Mouse (Mus musculus) spleen, adult 2 months (tissue): ENCODE measurements around the gene Ccdc157. TPM values are rescaled to one million over a fixed set of nuclear protein-coding genes. Genes with fewer than 3 reads are reported as not detected.

ENCODE experiments used
- DNase-seq, 2 experiments: peaks; one replicate each; pipeline versions ENCODE4 v3.0.0 to v3.0.0-alpha.2; 2012 to 2021; ENCODE audit warnings: low spot score in 2 of 2, low read depth in 1 of 2
- H3K27ac ChIP-seq: fragments of 200-500 bp; 2 replicates; pipeline ENCODE4 v1.5.1; 2012; ENCODE audit warnings: low read length, inconsistent platforms; ENCODE audit not compliant: insufficient read depth
- H3K27me3 ChIP-seq: fragments of 200-500 bp; 2 replicates; pipeline ENCODE4 v1.6.1; 2012; ENCODE audit warnings: mild to moderate bottlenecking, moderate library complexity, low read length, inconsistent platforms; ENCODE audit not compliant: control insufficient read depth, insufficient read depth
- H3K36me3 ChIP-seq: fragments of 200-500 bp; 2 replicates; pipeline ENCODE4 v1.6.1; 2012; ENCODE audit warnings: mild to moderate bottlenecking, low read length, inconsistent platforms; ENCODE audit not compliant: control insufficient read depth, insufficient read depth
- H3K4me1 ChIP-seq: fragments of 200-500 bp; 2 replicates; pipeline ENCODE4 v1.6.1; 2011; ENCODE audit warnings: inconsistent platforms; ENCODE audit not compliant: control insufficient read depth, insufficient read depth, insufficient read length
- H3K4me3 ChIP-seq: fragments of 200-500 bp; 2 replicates; pipeline ENCODE4 v1.5.1; 2011; ENCODE audit warnings: mild to moderate bottlenecking, inconsistent platforms; ENCODE audit not compliant: insufficient read depth, insufficient read length; ENCODE audit errors: extremely low read depth
- CTCF ChIP-seq: fragments of 200-500 bp; IDR thresholded peaks from 2 replicates; pipeline ENCODE4 v1.5.1; 2011; ENCODE audit warnings: mild to moderate bottlenecking, inconsistent platforms; ENCODE audit not compliant: insufficient read depth, insufficient read length, insufficient replicate concordance; ENCODE audit errors: extremely low read depth
- POLR2A ChIP-seq: fragments of 200-500 bp; IDR thresholded peaks from 2 replicates; pipeline ENCODE4 v1.6.1; 2011; ENCODE audit warnings: low read depth, low read length, inconsistent platforms
- WGBS: fragments of 180-500 bp; shearing (Covaris S2); methylation state at CpG from one replicate; pipeline ENCODE4 v1.1.7; 2018; 5-methylcytosine and 5-hydroxymethylcytosine counted together
- polyA plus RNA-seq: library from polyadenylated mRNA; depleted of rRNA; stranded (reverse); fragments of >200 nt; gene quantifications from 2 replicates; pipeline ENCODE4 v1.2.3, GENCODE M21; 2012

Ccdc157 gene
- polyA plus RNA-seq, 1 experiment: 4.4 TPM

- TF ChIP-seq POLR2A (no peak), CTCF (no peak)
- WGBS: 69% methylated on average over 4 of the region's 4 CpGs
- DNase-seq: no peak
- Histone ChIP-seq H3K27ac (no peak overlapping the region), H3K27me3 (no peaks in the 10 kb centered on the region), H3K36me3 (peaks cover 16% of the 10 kb centered on the region), H3K4me1 (peaks cover 8% of the 10 kb centered on the region; the same call in 1 of the 2 replicates), H3K4me3 (no peak overlapping the region)
Observed at GRCm38 (mm10) chr11:4184251-4184952, 24.3 kb upstream of the Ccdc157 start.

- H3K27me3 ChIP-seq: no peaks in the 10 kb centered on the region
- no peak overlapping the region for H3K4me3 ChIP-seq
- TF ChIP-seq POLR2A (no peak), CTCF (no peak)
- peaks cover 23% of the 10 kb centered on the region for H3K36me3 ChIP-seq
- H3K27ac ChIP-seq: no peak overlapping the region
- H3K4me1 ChIP-seq: peaks cover 8% of the 10 kb centered on the region; the same call in 1 of the 2 replicates
- DNase-seq: no peak
Observed at GRCm38 (mm10) chr11:4183511-4183910, 23.4 kb upstream of the Ccdc157 start.

GRCm38 (mm10) chr11:4182061-4182460 lies 22.0 kb upstream of the Ccdc157 start:
- Histone ChIP-seq H3K27ac (no peak overlapping the region), H3K4me3 (no peak overlapping the region), H3K4me1 (no peaks in the 10 kb centered on the region; the same call in 1 of the 2 replicates), H3K36me3 (peaks cover 37% of the 10 kb centered on the region), H3K27me3 (no peaks in the 10 kb centered on the region)
- WGBS: 83% methylated on average over 1 of the region's 1 CpGs
- DNase-seq: no peak
- TF ChIP-seq POLR2A: no peak
- no peak for TF ChIP-seq CTCF

- no peak for TF ChIP-seq CTCF
- TF ChIP-seq POLR2A: no peak
- no peak overlapping the region for H3K27ac ChIP-seq
- H3K36me3 ChIP-seq: peaks cover 74% of the 10 kb centered on the region
- H3K4me3 ChIP-seq: no peak overlapping the region
- no peaks in the 10 kb centered on the region for H3K4me1 ChIP-seq
- no peaks in the 10 kb centered on the region for H3K27me3 ChIP-seq
- WGBS: 86% methylated on average over 4 of the region's 4 CpGs
- no peak for DNase-seq
Observed at GRCm38 (mm10) chr11:4177716-4178115, 17.6 kb upstream of the Ccdc157 start.

GRCm38 (mm10) chr11:4174586-4174985 lies 14.5 kb upstream of the Ccdc157 start:
- H3K27me3 ChIP-seq: no peaks in the 10 kb centered on the region
- H3K4me3 ChIP-seq: no peak overlapping the region
- H3K4me1 ChIP-seq: no peaks in the 10 kb centered on the region
- WGBS: 73% methylated on average over 5 of the region's 5 CpGs
- no peak for DNase-seq
- H3K36me3 ChIP-seq: peaks cover 82% of the 10 kb centered on the region
- TF ChIP-seq CTCF (no peak), POLR2A (no peak)
- H3K27ac ChIP-seq: no peak overlapping the region

GRCm38 (mm10) chr11:4166467-4167090 lies 6.5 kb upstream of the Ccdc157 start:
- no peak for DNase-seq
- no peak for TF ChIP-seq CTCF
- no peak for TF ChIP-seq POLR2A
- no peak overlapping the region for H3K4me3 ChIP-seq
- H3K27me3 ChIP-seq: no peaks in the 10 kb centered on the region
- H3K27ac ChIP-seq: no peak overlapping the region
- H3K4me1 ChIP-seq: no peaks in the 10 kb centered on the region
- 89% methylated on average over 7 of the region's 7 CpGs for WGBS
- H3K36me3 ChIP-seq: peaks cover 65% of the 10 kb centered on the region

- TF ChIP-seq POLR2A (no peak), CTCF (no peak)
- no peaks in the 10 kb centered on the region for H3K27me3 ChIP-seq
- DNase-seq: no peak
- no peak overlapping the region for H3K27ac ChIP-seq
- H3K4me3 ChIP-seq: no peak overlapping the region
- peaks cover 50% of the 10 kb centered on the region for H3K36me3 ChIP-seq
- H3K4me1 ChIP-seq: no peaks in the 10 kb centered on the region; the same call in 1 of the 2 replicates
- WGBS: 97% methylated on average over 2 of the region's 2 CpGs
Observed at GRCm38 (mm10) chr11:4164701-4165100, 4.6 kb upstream of the Ccdc157 start.
